Mouse (Mus musculus) urinary bladder, postnatal 36 days (tissue): ENCODE results near the gene Rsad1.

Source experiments
- DNase-seq, 2 experiments: peaks; one replicate each; pipeline ENCODE4 v3.0.0; 2022; ENCODE audit warnings: low spot score in 2 of 2, mixed read lengths in 1 of 2

The Rsad1 gene

GRCm38 (mm10) chr11:94548041-94548784 is 842 bp downstream of the Rsad1 start:
- peak; percentile 30 to 56 for DNase-seq

DNA sequence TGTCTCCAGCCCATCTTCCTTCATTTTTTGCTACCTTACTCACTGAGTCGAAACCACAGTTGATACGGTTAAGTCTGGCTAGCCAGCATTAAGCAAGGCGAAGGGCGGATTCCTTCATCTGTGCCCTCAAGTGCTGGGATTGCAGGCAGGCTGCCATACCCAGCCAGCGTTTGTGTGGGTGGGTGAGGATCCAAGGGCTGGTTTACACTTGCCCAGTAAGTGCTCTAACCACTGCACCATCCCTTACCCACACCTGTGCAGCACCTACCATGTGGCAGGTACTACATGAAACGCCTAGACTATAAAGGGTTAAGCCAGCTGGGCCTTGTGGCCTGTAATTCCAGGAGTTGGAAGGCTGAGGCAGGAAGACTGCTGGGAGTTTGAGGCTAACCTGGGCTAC is 1.8 kb downstream of the Rsad1 start:
- DNase-seq = no peak

DNA sequence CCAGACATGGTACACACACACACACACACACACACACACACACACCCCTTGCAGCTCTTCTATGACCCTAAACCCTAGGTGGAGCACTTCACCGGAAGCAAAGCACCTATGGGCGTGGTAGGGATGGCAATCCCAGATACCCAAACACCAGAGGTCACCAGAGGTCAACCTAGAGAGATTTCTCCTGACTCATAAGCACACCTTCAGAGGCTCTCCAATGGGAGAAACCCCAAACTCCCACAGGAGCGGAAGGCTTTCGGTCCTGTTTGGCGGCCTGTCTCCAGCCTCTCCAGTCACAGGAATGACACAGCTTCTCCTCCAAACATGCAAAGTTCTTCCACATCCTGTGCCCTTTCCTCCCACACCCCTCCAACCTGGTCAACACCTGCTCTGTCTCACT is 2.7 kb downstream of the Rsad1 start:
- no peak for DNase-seq

DNA sequence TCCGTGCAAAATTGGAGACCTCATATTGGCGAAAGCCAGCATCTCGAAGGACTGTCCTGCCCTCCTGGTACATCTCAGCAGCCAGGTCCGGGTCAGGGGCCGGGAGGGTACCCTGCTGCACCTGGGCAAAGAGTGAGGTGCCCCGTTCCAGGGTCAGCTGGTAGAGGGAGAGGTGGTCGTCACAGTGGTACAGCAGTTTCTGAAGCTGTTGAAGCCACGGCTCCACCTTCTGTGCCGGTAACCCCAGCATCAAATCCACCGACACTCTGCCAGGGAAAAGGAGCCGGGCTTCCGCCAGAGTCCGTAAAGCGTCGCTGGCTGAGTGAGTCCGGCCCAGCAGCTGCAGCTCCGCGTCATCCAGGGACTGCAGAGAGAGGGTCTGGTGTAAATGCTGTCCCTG is 4.6 kb downstream of the Rsad1 start:
- no peak for DNase-seq

DNA sequence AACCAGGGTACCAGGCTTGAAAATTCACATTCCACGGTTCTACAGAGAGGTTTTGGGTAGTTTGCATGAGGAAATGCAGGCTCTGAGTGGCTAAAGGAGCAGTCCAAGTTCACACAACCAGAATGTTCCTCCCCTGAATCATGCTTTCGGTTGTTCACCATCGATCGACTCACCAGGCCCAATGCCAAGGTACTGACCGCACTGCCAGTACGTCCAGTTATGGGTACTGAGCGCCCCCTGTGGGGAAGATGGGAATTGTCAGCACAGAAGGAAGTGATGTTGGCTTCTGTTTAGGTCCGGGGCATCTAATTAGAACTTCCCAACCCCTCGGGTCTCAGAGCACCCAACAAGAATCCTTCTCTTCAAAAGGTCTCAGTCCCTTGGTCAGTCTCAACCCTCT is 5.1 kb downstream of the Rsad1 start:
- DNase-seq = peak; percentile 95 to 96

GRCm38 (mm10) chr11:94543344-94543743 is 5.7 kb downstream of the Rsad1 start:
- DNase-seq = no peak

DNA sequence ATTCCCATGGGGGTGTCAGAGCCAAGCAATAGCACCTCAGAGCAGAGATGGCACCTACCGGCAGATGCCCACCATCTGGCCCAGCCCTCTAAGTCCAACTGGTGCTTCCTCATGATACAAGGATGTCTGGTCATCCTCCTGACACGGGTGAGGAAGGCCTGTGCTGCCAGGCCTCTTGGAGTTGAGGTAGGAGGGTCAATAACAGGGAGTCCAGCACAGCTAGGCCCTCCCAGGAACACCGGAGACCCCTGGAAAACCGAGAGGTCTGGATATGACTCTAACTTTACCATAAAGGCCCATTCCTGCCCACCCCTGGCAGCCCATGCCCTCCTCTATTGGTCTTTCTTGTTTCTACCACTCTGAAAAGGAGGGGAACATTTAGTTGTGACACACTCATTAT is 6.7 kb downstream of the Rsad1 start:
- no peak for DNase-seq

- no peak for DNase-seq
These were observed 9.3 kb downstream of the Rsad1 start for GRCm38 (mm10) chr11:94539761-94540160.

DNA sequence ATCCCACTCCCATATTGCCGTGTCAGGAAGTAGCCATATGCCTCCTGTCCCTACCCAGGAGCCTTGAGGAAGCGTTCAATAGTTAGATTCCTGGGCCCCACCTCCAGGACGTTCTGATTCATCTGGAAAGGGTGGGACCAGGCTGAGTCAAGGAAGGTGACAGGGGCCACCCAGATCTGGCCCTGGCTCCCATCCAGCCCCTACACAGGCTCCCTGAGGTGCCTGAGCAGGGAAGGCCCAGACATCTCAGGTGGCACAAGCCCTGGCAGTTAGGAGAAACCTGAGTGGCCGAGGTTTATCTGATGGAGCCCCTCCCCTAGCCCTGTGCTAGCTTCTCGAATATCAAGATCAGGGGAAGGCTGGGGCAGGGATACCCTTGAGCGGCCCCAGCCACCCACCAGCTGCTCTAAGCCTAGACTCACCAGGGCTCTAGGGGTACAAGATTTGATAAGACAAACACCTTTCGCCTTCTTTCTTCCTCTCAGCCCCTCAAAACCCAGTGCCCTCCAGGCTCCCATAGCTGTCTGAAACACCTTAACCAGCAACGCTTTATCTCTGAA is 10.2 kb downstream of the Rsad1 start:
- DNase-seq = peak; percentile 36 to 70

- DNase-seq = no peak
These were observed 15.9 kb downstream of the Rsad1 start for GRCm38 (mm10) chr11:94533171-94533570.

- DNase-seq = no peak
These were observed 20.2 kb downstream of the Rsad1 start for GRCm38 (mm10) chr11:94528879-94529278.

DNA sequence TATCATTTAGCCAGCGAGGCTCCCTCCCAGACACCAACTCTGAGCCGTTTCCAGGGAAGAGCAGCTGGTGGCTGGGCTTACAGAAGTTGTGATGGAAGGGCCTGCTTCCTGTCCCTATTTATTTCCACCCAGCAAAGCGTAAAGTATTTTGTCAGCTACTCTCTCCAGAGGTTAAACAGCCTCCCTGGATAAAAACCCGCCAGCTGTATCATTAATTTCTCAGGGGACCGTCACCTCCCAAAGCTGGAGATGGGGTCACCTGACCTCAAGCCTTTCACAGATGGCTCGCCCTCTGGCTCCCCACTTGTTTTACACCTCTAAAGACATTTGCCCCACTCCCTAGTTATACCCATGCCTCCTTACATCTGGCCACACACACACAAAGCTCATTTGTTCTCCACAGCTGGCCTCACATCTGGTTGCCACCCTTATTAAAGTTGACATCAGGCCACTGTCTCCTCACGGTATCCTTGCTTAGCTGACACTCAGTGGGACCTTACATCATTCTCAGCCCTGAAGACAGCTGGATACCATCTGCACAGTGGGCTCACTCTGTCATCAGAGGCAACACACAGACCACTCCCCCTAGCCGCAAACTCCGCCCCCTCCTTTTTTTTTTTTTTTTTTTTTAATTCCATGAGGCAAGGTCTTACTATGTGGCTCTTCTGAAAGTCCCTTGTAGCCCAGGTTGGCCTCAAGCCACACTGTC is 22.7 kb downstream of the Rsad1 start:
- no peak for DNase-seq

- DNase-seq = peak in 1 of 2 experiments; percentile 55
These were observed 27.7 kb downstream of the Rsad1 start, which contains the start of gene Mycbpap for GRCm38 (mm10) chr11:94521219-94521843. TSS of gene Mycbpap (minus strand) at chr11:94521742.

GRCm38 (mm10) chr11:94513452-94513851 is 35.6 kb downstream of the Rsad1 start:
- no peak for DNase-seq

- DNase-seq = no peak
These were observed 40.1 kb downstream of the Rsad1 start for GRCm38 (mm10) chr11:94508976-94509375.

DNA sequence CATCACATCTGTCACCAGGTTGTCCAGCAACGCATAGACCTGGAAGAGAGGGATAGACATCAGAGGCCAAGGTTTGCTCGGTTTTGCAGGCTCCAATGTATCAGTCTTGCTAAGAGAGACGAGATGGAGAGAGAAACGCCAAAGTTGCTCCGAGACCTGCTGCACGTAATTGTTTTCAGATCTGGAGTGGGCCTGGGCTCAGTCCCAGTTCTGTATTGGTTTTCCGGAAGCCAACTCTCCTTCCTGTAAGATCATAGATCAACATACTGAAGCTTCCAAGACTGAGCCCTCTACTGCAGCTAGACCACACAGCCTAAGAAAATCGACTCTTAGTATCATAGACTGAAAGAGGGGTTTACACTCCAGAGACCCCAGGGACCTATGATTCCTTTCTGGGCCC is 47.6 kb downstream of the Rsad1 start:
- DNase-seq = no peak

GRCm38 (mm10) chr11:94500362-94500761 is 48.7 kb downstream of the Rsad1 start:
- no peak for DNase-seq

DNA sequence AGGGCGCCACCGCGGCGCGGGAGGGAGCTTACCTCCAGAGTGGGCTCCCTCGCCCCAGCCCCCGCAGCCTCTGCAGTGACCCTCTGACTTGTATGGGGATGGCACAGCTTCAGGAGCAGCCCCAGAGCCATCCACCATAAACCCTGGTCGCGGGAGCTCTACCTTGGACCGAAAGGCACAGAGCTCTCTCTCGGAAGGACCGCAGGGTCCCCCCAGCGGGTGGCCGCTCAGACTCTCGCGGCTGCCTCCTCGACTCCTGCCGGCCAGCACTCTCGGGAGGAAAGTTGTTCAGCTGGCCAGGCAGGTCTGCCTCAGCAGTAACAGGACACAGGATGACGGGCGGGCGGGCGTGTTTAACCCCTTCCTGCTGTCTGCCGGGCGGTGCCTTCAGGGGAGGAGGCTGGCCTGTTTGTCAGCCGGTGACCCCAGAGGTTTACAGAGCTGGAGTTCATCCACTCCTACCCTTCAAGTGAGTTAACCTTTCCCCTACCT is 49.3 kb downstream of the Rsad1 start, which contains the start of gene Epn3:
TSS of gene Epn3 (minus strand) at position 314 of the 492 bp plus-strand sequence.
- DNase-seq = peak; percentile 72 to 77

GRCm38 (mm10) chr11:94499035-94499434 is 50.0 kb downstream of the Rsad1 start:
- no peak for DNase-seq

DNA sequence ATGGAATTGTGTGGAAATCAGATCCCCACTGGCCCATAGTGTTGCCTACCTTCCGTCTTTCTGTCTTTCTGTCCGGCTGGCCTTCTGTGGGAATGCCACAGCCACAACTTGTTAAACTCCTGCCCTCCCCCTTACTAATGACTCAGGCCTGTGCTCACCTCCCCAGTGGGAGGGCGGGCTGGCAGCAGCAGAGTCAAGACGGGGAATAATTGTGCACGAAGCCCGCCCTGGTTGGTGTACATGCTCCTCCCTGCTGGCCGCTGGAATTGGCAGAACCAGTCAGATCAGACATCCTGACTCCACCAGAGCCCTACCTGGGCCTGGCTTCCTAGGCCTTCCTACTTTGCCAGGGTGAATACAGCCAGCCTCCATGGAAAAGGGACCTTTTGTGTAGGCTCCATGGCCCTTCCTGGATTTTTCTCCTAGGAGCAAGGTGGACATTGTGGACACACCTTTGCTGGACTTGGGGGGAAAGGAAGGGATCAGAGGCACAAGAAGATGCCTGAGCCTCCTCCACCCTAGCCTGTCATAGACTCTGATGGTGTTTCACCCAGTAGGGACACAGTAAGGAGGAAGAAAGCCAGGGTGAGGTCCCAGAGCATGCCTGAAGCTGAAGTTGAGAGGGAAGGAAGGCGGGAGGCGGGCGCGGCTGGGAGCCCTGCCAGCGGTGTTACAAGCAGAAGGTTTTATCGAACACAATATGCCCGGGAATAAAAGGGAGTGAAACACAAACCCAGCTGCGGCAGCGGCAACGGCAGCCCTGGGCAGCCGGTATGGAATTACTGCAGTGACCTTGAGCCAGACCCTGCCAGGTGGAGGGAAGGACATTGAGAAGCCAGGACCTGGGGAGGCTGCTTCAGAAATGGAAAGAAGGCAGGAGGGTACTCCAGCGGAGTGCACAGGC is 50.7 kb downstream of the Rsad1 start:
- DNase-seq = peak; percentile 64 to 78

DNA sequence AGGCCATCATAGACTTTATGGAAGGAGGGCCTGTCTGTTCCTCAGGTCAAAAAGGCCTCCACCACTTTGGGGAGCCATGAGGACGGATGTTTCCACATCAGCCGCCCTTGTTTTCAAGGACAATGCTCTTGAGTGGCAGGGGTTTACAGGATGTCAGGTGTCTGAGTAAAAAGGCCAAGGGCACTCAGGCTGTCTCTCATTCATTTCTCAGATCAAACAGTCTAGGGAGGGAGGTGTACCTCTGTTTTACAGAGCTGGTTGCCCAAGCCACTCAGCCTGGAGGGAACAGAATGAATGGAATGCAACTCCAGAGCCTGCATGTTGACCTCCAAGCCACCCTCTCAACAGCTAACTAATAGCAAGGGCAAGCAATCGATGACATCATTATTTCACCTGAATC is 53.6 kb downstream of the Rsad1 start:
- no peak for DNase-seq
